ENCODE assay signal across 12 mouse cellular contexts in the genomic region with DNA sequence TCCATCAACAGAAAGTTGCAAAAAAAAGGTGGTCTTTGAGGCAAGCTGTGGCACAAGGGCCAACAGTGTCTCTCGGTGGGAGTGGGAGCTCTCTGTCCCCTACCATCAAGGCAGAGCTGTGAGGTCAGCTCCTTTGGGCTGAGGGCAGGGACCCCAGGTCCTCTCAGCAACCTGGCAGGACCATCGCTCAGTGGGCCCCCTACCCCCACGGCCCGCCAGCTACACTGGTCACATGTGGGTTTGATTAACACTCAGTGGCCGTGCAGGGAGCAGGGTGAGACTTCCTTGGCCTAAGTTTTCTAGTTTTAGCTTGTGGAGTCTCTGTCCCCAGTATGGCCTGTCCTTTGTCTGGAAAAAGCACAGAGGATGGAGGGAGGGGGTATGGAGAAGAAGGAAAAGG. TPM values are rescaled to one million over a fixed set of nuclear protein-coding genes. Genes with fewer than 3 reads are reported as not detected.
DNase-seq lines count a peak whose midpoint lies in the region; ATAC-seq and TF ChIP-seq lines count a peak whose summit lies in the region.
"Had no signal": no experiment of that assay in that cellular context is flagged by ENCODE, and none has a peak within 500 bp of the region (broad histone marks: within the 10 kb centered on the region; RNA-seq: fewer than 3 reads in every experiment).

No protein-coding gene starts in this region.

- no peak for DNase-seq in liver, embryonic 11.5 days (ENCODE audit: low spot score)
- no peak for DNase-seq in liver, postnatal 0 days
- DNase-seq in induced T-regulatory cell, adult 2 months (ENCODE audit: low read depth), result peak; percentile 17
- DNase-seq in spleen, postnatal 10 days (ENCODE audit: low spot score in 2 of 2), result no peak
- DNase-seq in layer of hippocampus, postnatal 36 days, result no peak
- DNase-seq in thymus, postnatal 4 days, result no peak
- DNase-seq: adrenal gland, adult 2 months; cerebellum, adult 18-20 months; kidney, adult 2 months; left cerebral cortex, postnatal 4 days had no signal

- TF ChIP-seq CTCF in liver, postnatal 0 days (IDR thresholded peaks at IDR 0.05; ENCODE audit: low read depth), result no peak

- TF ChIP-seq EP300 in liver, postnatal 0 days (IDR thresholded peaks at IDR 0.05; ENCODE audit: low read depth), result no peak

- peak overlapping the region; percentile 76 for H3K4me2 ChIP-seq in liver, embryonic 11.5 days
- H3K4me2 ChIP-seq in liver, postnatal 0 days (ENCODE audit: low read depth, low read length), result no peak overlapping the region
- H3K4me2 ChIP-seq in forebrain, embryonic 13.5 days, result peak overlapping the region; percentile 77
- H3K4me2 ChIP-seq in neural tube, embryonic 12.5 days (replicated peaks), result peak overlapping the region; percentile 90

- no peak overlapping the region for H3K9ac ChIP-seq in liver, embryonic 11.5 days (ENCODE audit: low read depth, low read length)
- H3K9ac ChIP-seq in liver, postnatal 0 days (replicated peaks), result no peak overlapping the region
- peak overlapping the region; percentile 98 for H3K9ac ChIP-seq in forebrain, embryonic 13.5 days
- peak overlapping the region; percentile 88 for H3K9ac ChIP-seq in neural tube, embryonic 12.5 days

- no peak overlapping the region for H3K27ac ChIP-seq in liver, embryonic 11.5 days (ENCODE audit: low read depth, low read length)
- no peak overlapping the region for H3K27ac ChIP-seq in liver, postnatal 0 days (ENCODE audit: low read depth)
- H3K27ac ChIP-seq in forebrain, embryonic 13.5 days, result no peak overlapping the region
- no peak overlapping the region for H3K27ac ChIP-seq in neural tube, embryonic 12.5 days

- 58% methylated on average over 5 of the region's 5 CpGs for WGBS in liver, embryonic 11.5 days
- WGBS in liver, postnatal 0 days (ENCODE audit: insufficient replicate concordance), result 75% methylated on average over 5 of the region's 5 CpGs
- WGBS in forebrain, embryonic 13.5 days, result 46% methylated on average over 5 of the region's 5 CpGs
- WGBS in neural tube, embryonic 12.5 days, result 50% methylated on average over 5 of the region's 5 CpGs

- no peaks in the 10 kb centered on the region for H3K9me3 ChIP-seq in liver, embryonic 11.5 days (ENCODE audit: control insufficient read depth, low read length)
- no peaks in the 10 kb centered on the region for H3K9me3 ChIP-seq in liver, postnatal 0 days (ENCODE audit: low read length)
- no peaks in the 10 kb centered on the region for H3K9me3 ChIP-seq in forebrain, embryonic 13.5 days (replicated peaks)
- H3K9me3 ChIP-seq in neural tube, embryonic 12.5 days, result no peaks in the 10 kb centered on the region

- peak overlapping the region; percentile 64; the same call in 1 of the 2 replicates for H3K4me3 ChIP-seq in liver, embryonic 11.5 days (ENCODE audit: low read depth, low read length)
- no peak overlapping the region for H3K4me3 ChIP-seq in liver, postnatal 0 days (ENCODE audit: low read depth, low read length)
- H3K4me3 ChIP-seq in forebrain, embryonic 13.5 days, result peak overlapping the region; percentile 85
- H3K4me3 ChIP-seq in neural tube, embryonic 12.5 days, result peak overlapping the region; percentile 76

- no peaks in the 10 kb centered on the region; the same call in 1 of the 2 replicates for H3K36me3 ChIP-seq in liver, embryonic 11.5 days (ENCODE audit: control insufficient read depth, insufficient read depth, low read length)
- no peaks in the 10 kb centered on the region for H3K36me3 ChIP-seq in liver, postnatal 0 days (replicated peaks; ENCODE audit: insufficient read depth, low read length)
- peaks cover 22% of the 10 kb centered on the region; the same call in 1 of the 2 replicates for H3K36me3 ChIP-seq in forebrain, embryonic 13.5 days (ENCODE audit: poor library complexity, severe bottlenecking)
- peaks cover 11% of the 10 kb centered on the region for H3K36me3 ChIP-seq in neural tube, embryonic 12.5 days

- peaks cover 8% of the 10 kb centered on the region for H3K4me1 ChIP-seq in liver, embryonic 11.5 days (replicated peaks; ENCODE audit: control insufficient read depth, insufficient read depth, low read length)
- peaks cover 3% of the 10 kb centered on the region; the same call in 1 of the 2 replicates for H3K4me1 ChIP-seq in liver, postnatal 0 days (ENCODE audit: insufficient read depth)
- H3K4me1 ChIP-seq in forebrain, embryonic 13.5 days, result peaks cover 49% of the 10 kb centered on the region
- peaks cover 31% of the 10 kb centered on the region for H3K4me1 ChIP-seq in neural tube, embryonic 12.5 days

- ATAC-seq in liver, embryonic 11.5 days (replicated peaks; ENCODE audit: low FRiP score), result no peak
- no peak for ATAC-seq in liver, postnatal 0 days
- no peak for ATAC-seq in forebrain, embryonic 13.5 days
- ATAC-seq in neural tube, embryonic 12.5 days (ENCODE audit: low FRiP score, low read depth), result no peak

- peaks cover 42% of the 10 kb centered on the region for H3K27me3 ChIP-seq in liver, embryonic 11.5 days (replicated peaks; ENCODE audit: control insufficient read depth, insufficient read depth, low read length)
- peaks cover 42% of the 10 kb centered on the region for H3K27me3 ChIP-seq in liver, postnatal 0 days (ENCODE audit: insufficient read depth, low read length)
- no peaks in the 10 kb centered on the region for H3K27me3 ChIP-seq in forebrain, embryonic 13.5 days
- H3K27me3 ChIP-seq in neural tube, embryonic 12.5 days (replicated peaks), result no peaks in the 10 kb centered on the region

RNA-seq across cellular contexts. Expression of gene Efna2, which starts 1.5 kb away (rescaled TPM):
- 9.4 and 10.7 TPM in 2 replicates for polyA plus RNA-seq in liver, embryonic 11.5 days (2014; fragmentation: Nextera tagmentation; extraction: Ambion mirVana)
- polyA plus RNA-seq in liver, postnatal 0 days (2015; fragmentation: Nextera tagmentation; extraction: Ambion mirVana), result 0.15 and 0.18 TPM in 2 replicates
- 17.7 and 19.5 TPM in 2 replicates for polyA plus RNA-seq in forebrain, embryonic 13.5 days (2015; fragmentation: Nextera tagmentation; extraction: Ambion mirVana)
- polyA plus RNA-seq in neural tube, embryonic 12.5 days (2016; fragmentation: Nextera tagmentation; extraction: Ambion mirVana), result 47.9 and 48.0 TPM in 2 replicates
- 1 to 10 TPM; 9.0 to 9.6 TPM for total RNA-seq in layer of hippocampus, postnatal 36 days (2021)

RNA-seq across cellular contexts. Expression of gene 1600002K03Rik, which starts 8.1 kb away (rescaled TPM):
- 21.8 and 27.4 TPM in 2 replicates for polyA plus RNA-seq in liver, embryonic 11.5 days (2014; fragmentation: Nextera tagmentation; extraction: Ambion mirVana)
- polyA plus RNA-seq in liver, postnatal 0 days (2015; fragmentation: Nextera tagmentation; extraction: Ambion mirVana), result 6.7 and 6.8 TPM in 2 replicates
- 12.2 and 12.6 TPM in 2 replicates for polyA plus RNA-seq in forebrain, embryonic 13.5 days (2015; fragmentation: Nextera tagmentation; extraction: Ambion mirVana)
- 14.9 and 15.7 TPM in 2 replicates for polyA plus RNA-seq in neural tube, embryonic 12.5 days (2016; fragmentation: Nextera tagmentation; extraction: Ambion mirVana)
- 1 to 10 TPM; 6.4 to 6.9 TPM for total RNA-seq in layer of hippocampus, postnatal 36 days (2021)

RNA-seq across cellular contexts. Expression of gene Cirbp, which starts 15.0 kb away (rescaled TPM):
- 22.5 and 25.1 TPM in 2 replicates for polyA plus RNA-seq in liver, embryonic 11.5 days (2014; fragmentation: Nextera tagmentation; extraction: Ambion mirVana)
- polyA plus RNA-seq in liver, postnatal 0 days (2015; fragmentation: Nextera tagmentation; extraction: Ambion mirVana), result 87.0 and 93.3 TPM in 2 replicates
- polyA plus RNA-seq in forebrain, embryonic 13.5 days (2015; fragmentation: Nextera tagmentation; extraction: Ambion mirVana), result 274 and 308 TPM in 2 replicates
- polyA plus RNA-seq in neural tube, embryonic 12.5 days (2016; fragmentation: Nextera tagmentation; extraction: Ambion mirVana), result 262 and 273 TPM in 2 replicates
- total RNA-seq in layer of hippocampus, postnatal 36 days (2021), result 10 to 100 TPM; 58.5 to 63.4 TPM

RNA-seq across cellular contexts. Expression of gene Midn, which starts 32.8 kb away (rescaled TPM):
- 19.2 and 20.1 TPM in 2 replicates for polyA plus RNA-seq in liver, embryonic 11.5 days (2014; fragmentation: Nextera tagmentation; extraction: Ambion mirVana)
- 3.0 and 4.3 TPM in 2 replicates for polyA plus RNA-seq in liver, postnatal 0 days (2015; fragmentation: Nextera tagmentation; extraction: Ambion mirVana)
- polyA plus RNA-seq in forebrain, embryonic 13.5 days (2015; fragmentation: Nextera tagmentation; extraction: Ambion mirVana), result 35.1 and 37.9 TPM in 2 replicates
- 40.8 and 45.1 TPM in 2 replicates for polyA plus RNA-seq in neural tube, embryonic 12.5 days (2016; fragmentation: Nextera tagmentation; extraction: Ambion mirVana)
- 10 to 100 TPM; 58.9 to 62.6 TPM for total RNA-seq in layer of hippocampus, postnatal 36 days (2021)

RNA-seq across cellular contexts. Expression of gene Cbarp, which starts 40.2 kb away (rescaled TPM):
- 2.8 and 3.1 TPM in 2 replicates for polyA plus RNA-seq in liver, embryonic 11.5 days (2014; fragmentation: Nextera tagmentation; extraction: Ambion mirVana)
- 0.11 and 0.18 TPM in 2 replicates for polyA plus RNA-seq in liver, postnatal 0 days (2015; fragmentation: Nextera tagmentation; extraction: Ambion mirVana)
- 21.2 and 26.8 TPM in 2 replicates for polyA plus RNA-seq in forebrain, embryonic 13.5 days (2015; fragmentation: Nextera tagmentation; extraction: Ambion mirVana)
- polyA plus RNA-seq in neural tube, embryonic 12.5 days (2016; fragmentation: Nextera tagmentation; extraction: Ambion mirVana), result 26.5 and 27.3 TPM in 2 replicates
- 100 to 1,000 TPM; 336 to 379 TPM for total RNA-seq in layer of hippocampus, postnatal 36 days (2021)

Comparison
In these comparisons a context has a peak if more than half of its experiments do, and no peak if none do; other contexts are left out.
1. H3K9ac ChIP-seq: peak in forebrain, embryonic 13.5 days (single experiment) and neural tube, embryonic 12.5 days (single experiment); none in liver, embryonic 11.5 days (single experiment) and liver, postnatal 0 days (single experiment).